Mouse (Mus musculus) lung, postnatal 36 days (tissue): ENCODE measurements around the gene Pacsin1.
A peak's percentile ranks its signal among the peaks of the same experiment; 100 is the strongest.

Source experiments
- DNase-seq: peaks from one replicate; pipeline ENCODE4 v3.0.0; 2022; ENCODE audit warnings: mixed read lengths

The Pacsin1 gene

GRCm38 (mm10) chr17:27726527-27726926, 71.2 kb downstream of the Pacsin1 start:
- no peak for DNase-seq

GRCm38 (mm10) chr17:27728770-27729169, 73.5 kb downstream of the Pacsin1 start, which contains the start of gene Spdef:
Gene Spdef, minus strand, starts transcription at chr17:27728955.
- peak; percentile 16 for DNase-seq

GRCm38 (mm10) chr17:27732152-27732551, 76.8 kb downstream of the Pacsin1 start:
- DNase-seq: no peak

GRCm38 (mm10) chr17:27732694-27733093, 77.4 kb downstream of the Pacsin1 start:
- DNase-seq: no peak

GRCm38 (mm10) chr17:27734344-27735073, 79.2 kb downstream of the Pacsin1 start:
- DNase-seq: no peak

- DNase-seq: no peak
Measured at GRCm38 (mm10) chr17:27740961-27741360, 85.7 kb downstream of the Pacsin1 start.

- DNase-seq: no peak
Measured at GRCm38 (mm10) chr17:27746446-27746845, 91.1 kb downstream of the Pacsin1 start.

GRCm38 (mm10) chr17:27748123-27748522, 92.8 kb downstream of the Pacsin1 start:
- no peak for DNase-seq

GRCm38 (mm10) chr17:27750451-27750942, 95.2 kb downstream of the Pacsin1 start:
- no peak for DNase-seq

GRCm38 (mm10) chr17:27751314-27752202, 96.2 kb downstream of the Pacsin1 start:
- DNase-seq: no peak

- peak; percentile 67 for DNase-seq
Measured at GRCm38 (mm10) chr17:27760169-27760568, 104.9 kb downstream of the Pacsin1 start.
